Mouse (Mus musculus) CH12.LX (cell line): ENCODE measurements at regions not wholly inside any gene's neighbourhood (a gene's known extent, or its start where the extent isn't known, plus 50 kb on each side); places are given as distances from the start of the nearest gene placed in this dataset.

Experiments used
- CTCF ChIP-seq, 2 experiments: IDR thresholded peaks in 1 of 2; conservative IDR thresholded peaks in 1 of 2; 2 replicates each; pipeline ENCODE4 v1.5.1; 2011 to 2012; ENCODE audit warnings: low read depth in 2 of 2, low read length in 2 of 2, improper control_type of control experiment in 1 of 2, inconsistent platforms in 1 of 2, mild to moderate bottlenecking in 1 of 2, moderate library complexity in 1 of 2
- MAX ChIP-seq: IDR thresholded peaks from 2 replicates; pipeline ENCODE4 v1.6.1; 2011; ENCODE audit warnings: low read length, improper control_type of control experiment
- NRF1 ChIP-seq: IDR thresholded peaks from 2 replicates; pipeline ENCODE4 v1.6.1; 2014; ENCODE audit warnings: low read depth, mild to moderate bottlenecking, inconsistent platforms, low read length, improper control_type of control experiment, moderate library complexity
- RCOR1 ChIP-seq: conservative IDR thresholded peaks from 2 replicates; pipeline ENCODE4 v1.6.1; 2012; ENCODE audit warnings: low read depth, mild to moderate bottlenecking, inconsistent platforms, low read length, improper control_type of control experiment
- SIN3A ChIP-seq: IDR thresholded peaks from 2 replicates; pipeline ENCODE4 v1.6.1; 2012; ENCODE audit warnings: low read length, improper control_type of control experiment, inconsistent platforms
- ZNF384 ChIP-seq: IDR thresholded peaks from 2 replicates; pipeline ENCODE4 v1.6.1; 2012; ENCODE audit warnings: low read depth, low read length, improper control_type of control experiment, inconsistent platforms

DNA sequence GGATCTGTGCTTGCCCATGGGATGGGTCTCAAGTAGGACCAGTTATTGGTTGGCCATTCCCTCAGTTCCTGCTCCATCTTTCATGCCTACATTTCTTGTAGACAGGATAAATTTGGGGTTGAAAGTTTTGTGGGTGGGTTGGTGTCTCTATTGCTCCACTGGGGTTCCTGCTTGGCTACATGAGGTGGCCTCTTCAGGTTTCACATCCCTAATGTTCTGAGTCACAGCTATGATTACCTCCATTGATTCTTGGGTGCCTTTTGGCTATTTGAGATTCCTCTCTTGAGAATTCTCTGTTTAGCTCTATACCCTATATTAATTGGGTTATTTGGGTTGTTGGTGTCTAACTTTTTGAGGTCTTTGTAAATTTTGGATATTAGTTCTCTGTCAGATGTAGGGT is 125.1 kb upstream of the Rgs1 start:
- TF ChIP-seq NRF1, result no peak
- no peak for TF ChIP-seq RCOR1
- TF ChIP-seq ZNF384, result no peak
- TF ChIP-seq SIN3A, result no peak
- no peak for TF ChIP-seq MAX
- no peak for TF ChIP-seq CTCF (conservative IDR thresholded peaks at IDR 0.05 in 1 of 2, IDR thresholded peaks at IDR 0.05 in 1 of 2; ENCODE audit: low read depth in 2 of 2, low read length in 2 of 2)
